Mouse (Mus musculus): ENCODE results near the gene Rad51b. TPM values are rescaled to one million over a fixed set of nuclear protein-coding genes. Genes with fewer than 3 reads are reported as not detected.
A peak's percentile ranks its signal among the peaks of the same experiment; 100 is the strongest.

Gene Rad51b
- polyA plus RNA-seq, 1 experiment from 2014 or later = 4.4 TPM

- no peak for ATAC-seq (ENCODE audit: low read depth)
- 73% methylated on average over 1 of the region's 1 CpGs for WGBS (ENCODE audit: insufficient replicate concordance)
- H3K27ac ChIP-seq (ENCODE audit: low read length) = no peak overlapping the region
Measured at GRCm38 (mm10) chr12:79719847-79720201, 422.7 kb downstream of the Rad51b start.

GRCm38 (mm10) chr12:79724875-79725274 lies 427.8 kb downstream of the Rad51b start:
- ATAC-seq (ENCODE audit: low read depth) = no peak
- Histone ChIP-seq H3K36me3 (ENCODE audit: control insufficient read depth, insufficient read depth) (no peaks in the 10 kb centered on the region), H3K4me1 (ENCODE audit: control insufficient read depth, low read depth, low read length) (no peaks in the 10 kb centered on the region), H3K27ac (ENCODE audit: low read length) (no peak overlapping the region), H3K27me3 (ENCODE audit: control insufficient read depth, insufficient read depth, low read depth, low read length) (no peaks in the 10 kb centered on the region), H3K9me3 (replicated peaks; ENCODE audit: control insufficient read depth, low read length) (no peaks in the 10 kb centered on the region; the same call in 1 of the 2 replicates), H3K4me2 (ENCODE audit: low read depth, low read length) (no peak overlapping the region), H3K9ac (ENCODE audit: low read depth, low read length) (no peak overlapping the region), H3K4me3 (ENCODE audit: low read depth, low read length) (no peak overlapping the region)

More at GRCm38 (mm10) chr12:79719847-79720201, 422.7 kb downstream of the Rad51b start:
- Histone ChIP-seq H3K9me3 (replicated peaks; ENCODE audit: control insufficient read depth, low read length) (no peaks in the 10 kb centered on the region), H3K4me1 (ENCODE audit: control insufficient read depth, low read depth, low read length) (no peaks in the 10 kb centered on the region), H3K36me3 (ENCODE audit: control insufficient read depth, insufficient read depth) (no peaks in the 10 kb centered on the region), H3K4me3 (ENCODE audit: low read depth, low read length) (no peak overlapping the region), H3K9ac (ENCODE audit: low read depth, low read length) (no peak overlapping the region), H3K27me3 (ENCODE audit: control insufficient read depth, insufficient read depth, low read depth, low read length) (no peaks in the 10 kb centered on the region), H3K4me2 (ENCODE audit: low read depth, low read length) (no peak overlapping the region)

- no peaks in the 10 kb centered on the region for H3K36me3 ChIP-seq (ENCODE audit: control insufficient read depth, insufficient read depth)
- no peak overlapping the region for H3K4me3 ChIP-seq (ENCODE audit: low read depth, low read length)
- H3K27me3 ChIP-seq (ENCODE audit: control insufficient read depth, insufficient read depth, low read depth, low read length) = no peaks in the 10 kb centered on the region
- ATAC-seq (ENCODE audit: low read depth) = no peak
- no peak overlapping the region for H3K9ac ChIP-seq (ENCODE audit: low read depth, low read length)
- H3K27ac ChIP-seq (ENCODE audit: low read length) = no peak overlapping the region
- no peaks in the 10 kb centered on the region; the same call in 1 of the 2 replicates for H3K4me1 ChIP-seq (ENCODE audit: control insufficient read depth, low read depth, low read length)
- H3K9me3 ChIP-seq (replicated peaks; ENCODE audit: control insufficient read depth, low read length) = no peaks in the 10 kb centered on the region; the same call in 1 of the 2 replicates
- no peak overlapping the region for H3K4me2 ChIP-seq (ENCODE audit: low read depth, low read length)
Measured at GRCm38 (mm10) chr12:79725711-79726110, 428.6 kb downstream of the Rad51b start.

- WGBS (ENCODE audit: insufficient replicate concordance) = 67% methylated on average over 2 of the region's 2 CpGs
- Histone ChIP-seq H3K9ac (ENCODE audit: low read depth, low read length) (no peak overlapping the region), H3K4me2 (ENCODE audit: low read depth, low read length) (no peak overlapping the region), H3K4me3 (ENCODE audit: low read depth, low read length) (no peak overlapping the region), H3K9me3 (replicated peaks; ENCODE audit: control insufficient read depth, low read length) (no peaks in the 10 kb centered on the region; the same call in 1 of the 2 replicates), H3K36me3 (ENCODE audit: control insufficient read depth, insufficient read depth) (no peaks in the 10 kb centered on the region), H3K27ac (ENCODE audit: low read length) (no peak overlapping the region), H3K27me3 (ENCODE audit: control insufficient read depth, insufficient read depth, low read depth, low read length) (no peaks in the 10 kb centered on the region), H3K4me1 (ENCODE audit: control insufficient read depth, low read depth, low read length) (no peaks in the 10 kb centered on the region; the same call in 1 of the 2 replicates)
- ATAC-seq (ENCODE audit: low read depth) = no peak
Measured at GRCm38 (mm10) chr12:79726116-79726515, 429.0 kb downstream of the Rad51b start.

- Histone ChIP-seq H3K36me3 (ENCODE audit: control insufficient read depth, insufficient read depth) (no peaks in the 10 kb centered on the region), H3K9ac (ENCODE audit: low read depth, low read length) (no peak overlapping the region), H3K4me1 (ENCODE audit: control insufficient read depth, low read depth, low read length) (no peaks in the 10 kb centered on the region; the same call in 1 of the 2 replicates), H3K4me2 (ENCODE audit: low read depth, low read length) (no peak overlapping the region), H3K27me3 (ENCODE audit: control insufficient read depth, insufficient read depth, low read depth, low read length) (no peaks in the 10 kb centered on the region), H3K9me3 (replicated peaks; ENCODE audit: control insufficient read depth, low read length) (no peaks in the 10 kb centered on the region; the same call in 1 of the 2 replicates), H3K27ac (ENCODE audit: low read length) (no peak overlapping the region), H3K4me3 (ENCODE audit: low read depth, low read length) (no peak overlapping the region)
- ATAC-seq (ENCODE audit: low read depth) = no peak
Measured at GRCm38 (mm10) chr12:79726959-79727358, 429.9 kb downstream of the Rad51b start.

GRCm38 (mm10) chr12:79729926-79730506 lies 432.9 kb downstream of the Rad51b start:
- Histone ChIP-seq H3K9ac (ENCODE audit: low read depth, low read length) (no peak overlapping the region), H3K9me3 (replicated peaks; ENCODE audit: control insufficient read depth, low read length) (no peaks in the 10 kb centered on the region; the same call in 1 of the 2 replicates), H3K27me3 (ENCODE audit: control insufficient read depth, insufficient read depth, low read depth, low read length) (no peaks in the 10 kb centered on the region), H3K4me3 (ENCODE audit: low read depth, low read length) (no peak overlapping the region), H3K4me2 (ENCODE audit: low read depth, low read length) (no peak overlapping the region), H3K27ac (ENCODE audit: low read length) (no peak overlapping the region), H3K4me1 (ENCODE audit: control insufficient read depth, low read depth, low read length) (peaks cover 4% of the 10 kb centered on the region), H3K36me3 (ENCODE audit: control insufficient read depth, insufficient read depth) (no peaks in the 10 kb centered on the region)
- no peak for ATAC-seq (ENCODE audit: low read depth)
- WGBS (ENCODE audit: insufficient replicate concordance) = 62% methylated on average over 5 of the region's 5 CpGs

GRCm38 (mm10) chr12:79731905-79732304 lies 434.8 kb downstream of the Rad51b start:
- no peak for ATAC-seq (ENCODE audit: low read depth)
- WGBS (ENCODE audit: insufficient replicate concordance) = 78% methylated on average over 6 of the region's 6 CpGs
- no peak overlapping the region for H3K4me3 ChIP-seq (ENCODE audit: low read depth, low read length)
- no peak overlapping the region for H3K27ac ChIP-seq (ENCODE audit: low read length)
- no peak overlapping the region for H3K4me2 ChIP-seq (ENCODE audit: low read depth, low read length)
- H3K36me3 ChIP-seq (ENCODE audit: control insufficient read depth, insufficient read depth) = no peaks in the 10 kb centered on the region
- no peaks in the 10 kb centered on the region; the same call in 1 of the 2 replicates for H3K9me3 ChIP-seq (replicated peaks; ENCODE audit: control insufficient read depth, low read length)
- peaks cover 4% of the 10 kb centered on the region for H3K4me1 ChIP-seq (ENCODE audit: control insufficient read depth, low read depth, low read length)
- no peaks in the 10 kb centered on the region for H3K27me3 ChIP-seq (ENCODE audit: control insufficient read depth, insufficient read depth, low read depth, low read length)
- H3K9ac ChIP-seq (ENCODE audit: low read depth, low read length) = no peak overlapping the region

GRCm38 (mm10) chr12:79732355-79733115 lies 435.5 kb downstream of the Rad51b start:
- Histone ChIP-seq H3K4me2 (ENCODE audit: low read depth, low read length) (no peak overlapping the region), H3K36me3 (ENCODE audit: control insufficient read depth, insufficient read depth) (no peaks in the 10 kb centered on the region), H3K9ac (ENCODE audit: low read depth, low read length) (no peak overlapping the region), H3K27me3 (ENCODE audit: control insufficient read depth, insufficient read depth, low read depth, low read length) (no peaks in the 10 kb centered on the region), H3K4me3 (ENCODE audit: low read depth, low read length) (no peak overlapping the region), H3K9me3 (replicated peaks; ENCODE audit: control insufficient read depth, low read length) (no peaks in the 10 kb centered on the region; the same call in 1 of the 2 replicates), H3K4me1 (ENCODE audit: control insufficient read depth, low read depth, low read length) (peaks cover 4% of the 10 kb centered on the region), H3K27ac (ENCODE audit: low read length) (no peak overlapping the region)
- 32% methylated on average over 12 of the region's 12 CpGs for WGBS (ENCODE audit: insufficient replicate concordance)
- peak; percentile 64; the same call in 1 of the 2 replicates for ATAC-seq (ENCODE audit: low read depth)

- WGBS (ENCODE audit: insufficient replicate concordance) = 77% methylated on average over 13 of the region's 13 CpGs
- ATAC-seq (ENCODE audit: low read depth) = no peak
- no peak overlapping the region for H3K27ac ChIP-seq (ENCODE audit: low read length)
Measured at GRCm38 (mm10) chr12:79735341-79735785, 438.3 kb downstream of the Rad51b start.

More at GRCm38 (mm10) chr12:79735341-79735785, 438.3 kb downstream of the Rad51b start:
- Histone ChIP-seq H3K4me3 (ENCODE audit: low read depth, low read length) (no peak overlapping the region), H3K4me2 (ENCODE audit: low read depth, low read length) (no peak overlapping the region), H3K9me3 (replicated peaks; ENCODE audit: control insufficient read depth, low read length) (no peaks in the 10 kb centered on the region), H3K9ac (ENCODE audit: low read depth, low read length) (no peak overlapping the region), H3K4me1 (ENCODE audit: control insufficient read depth, low read depth, low read length) (peaks cover 4% of the 10 kb centered on the region), H3K36me3 (ENCODE audit: control insufficient read depth, insufficient read depth) (no peaks in the 10 kb centered on the region), H3K27me3 (ENCODE audit: control insufficient read depth, insufficient read depth, low read depth, low read length) (no peaks in the 10 kb centered on the region)
